Mouse (Mus musculus): Measurements from ENCODE around the gene Epor.

GRCm38 (mm10) chr9:21926155-21926554 lies 37.2 kb downstream of the Epor start:
- TF ChIP-seq CTCF (conservative IDR thresholded peaks at IDR 0.05; ENCODE audit: low read length): no peak
- no peak for TF ChIP-seq NANOG (IDR thresholded peaks at IDR 0.05; ENCODE audit: borderline replicate concordance, low read length)
